Mouse (Mus musculus) T-helper 17 cell (primary cell): ENCODE measurements at regions not wholly inside any gene's neighbourhood (a gene's known extent, or its start where the extent isn't known, plus 50 kb on each side); places are given as distances from the start of the nearest gene placed in this dataset.

Source experiments
- in situ Hi-C, 2 experiments: fragments of 300-600 bp; cut with MboI, MseI; formaldehyde crosslinking; loops; 1 replicate in 1 of 2; 2 replicates in 1 of 2; pipeline ENCODE4 v1.15.1; 2025; ENCODE audit warnings: high pct_unique_total_duplicates in 2 of 2

DNA sequence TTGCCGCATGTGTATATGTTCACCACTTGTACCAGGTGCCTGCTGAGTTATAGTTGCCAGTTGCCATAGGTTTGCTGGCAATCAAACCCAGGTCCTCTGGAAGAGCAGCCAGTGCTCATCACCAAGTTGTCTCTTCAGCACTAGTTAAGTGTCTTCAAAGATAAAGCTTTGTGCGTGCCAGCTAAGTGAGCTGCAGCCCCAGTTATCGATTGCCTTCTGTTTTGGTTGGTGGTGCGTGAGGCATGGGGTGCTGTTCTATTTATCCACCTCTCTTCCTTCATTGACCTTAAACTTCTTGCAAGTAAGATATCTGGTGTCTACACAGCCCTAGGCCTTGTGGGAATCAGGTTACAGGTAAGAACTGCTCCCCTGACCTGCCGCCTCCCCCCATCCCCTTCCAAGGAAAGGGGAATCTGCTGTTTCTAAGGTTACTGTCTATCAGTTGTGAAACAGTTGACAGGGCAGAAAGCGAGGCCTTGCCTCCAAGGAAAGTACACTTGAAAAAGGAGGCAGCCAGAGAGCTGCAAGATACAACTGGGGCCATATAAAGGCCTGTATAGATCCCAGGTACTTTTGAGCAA is 1120.2 kb upstream of the A1bg start:
- in situ Hi-C loops: loop anchor here in 1 of 2 experiments (5.0 kb wide), 1 partner anchor 39 kb away; no protein-coding TSS in a partner anchor
